Mouse (Mus musculus) brain, embryonic 14.5 days (tissue): ENCODE measurements around the gene Rac2.

Experiments used
- CTCF ChIP-seq: fragments of 200-500 bp; IDR thresholded peaks from 2 replicates; pipeline ENCODE4 v1.5.1; 2012; ENCODE audit warnings: inconsistent platforms, mild to moderate bottlenecking, moderate library complexity, borderline replicate concordance; ENCODE audit not compliant: insufficient read depth, insufficient read length; ENCODE audit errors: extremely low read depth
- POLR2A ChIP-seq: fragments of 200-500 bp; IDR thresholded peaks from 2 replicates; pipeline ENCODE4 v1.6.1; 2012; ENCODE audit warnings: mild to moderate bottlenecking, inconsistent platforms, borderline replicate concordance; ENCODE audit not compliant: poor library complexity, insufficient read depth, insufficient read length, severe bottlenecking; ENCODE audit errors: extremely low read depth

GRCm38 (mm10) chr15:78544561-78545001, 28.0 kb downstream of the Rac2 start, which contains the start of gene Sstr3:
- TF ChIP-seq CTCF (no peak), POLR2A (no peak)
